Mouse (Mus musculus) forebrain, embryonic 10.5 days (tissue): ENCODE measurements around the gene Hp. TPM values are rescaled to one million over a fixed set of nuclear protein-coding genes. Genes with fewer than 3 reads are reported as not detected.

ENCODE experiments used
- DNase-seq: peaks from one replicate; pipeline ENCODE4 v3.0.0-alpha.2; 2017; ENCODE audit warnings: low spot score; ENCODE audit errors: extremely low spot score
- H3K27ac ChIP-seq: fragments of 300-500 bp; sonication (generic); 2 replicates; pipeline ENCODE4 v1.5.1; 2016; ENCODE audit warnings: mild to moderate bottlenecking
- H3K27me3 ChIP-seq: fragments of 300-500 bp; sonication (generic); 2 replicates; pipeline ENCODE4 v1.6.1; 2016; ENCODE audit warnings: mild to moderate bottlenecking; ENCODE audit not compliant: poor library complexity, severe bottlenecking
- H3K36me3 ChIP-seq: fragments of 300-500 bp; sonication (generic); replicated peaks from 2 replicates; pipeline ENCODE4 v1.6.1; 2016; ENCODE audit warnings: mild to moderate bottlenecking, moderate library complexity
- H3K4me1 ChIP-seq: fragments of 300-500 bp; sonication (generic); 2 replicates; pipeline ENCODE4 v1.6.1; 2016
- H3K4me3 ChIP-seq: fragments of 300-500 bp; sonication (generic); 2 replicates; pipeline ENCODE4 v1.5.1; 2016; ENCODE audit warnings: mild to moderate bottlenecking, moderate library complexity
- H3K9me3 ChIP-seq: fragments of 300-500 bp; sonication (generic); 2 replicates; pipeline ENCODE4 v1.6.1; 2016; ENCODE audit warnings: mild to moderate bottlenecking, moderate library complexity
- WGBS: fragments of 180-500 bp; shearing (Covaris S2); methylation state at CpG from one replicate; pipeline ENCODE4 v1.1.7; 2016; 5-methylcytosine and 5-hydroxymethylcytosine counted together
- polyA plus RNA-seq: library from polyadenylated mRNA; unstranded; fragments of >200 nt; fragmentation: Nextera tagmentation; extraction: Ambion mirVana; gene quantifications from 2 replicates; pipeline ENCODE4 v1.2.1, GENCODE M21; 2016

The Hp gene
- polyA plus RNA-seq, 1 experiment from 2014 or later: 0.93 TPM

DNA sequence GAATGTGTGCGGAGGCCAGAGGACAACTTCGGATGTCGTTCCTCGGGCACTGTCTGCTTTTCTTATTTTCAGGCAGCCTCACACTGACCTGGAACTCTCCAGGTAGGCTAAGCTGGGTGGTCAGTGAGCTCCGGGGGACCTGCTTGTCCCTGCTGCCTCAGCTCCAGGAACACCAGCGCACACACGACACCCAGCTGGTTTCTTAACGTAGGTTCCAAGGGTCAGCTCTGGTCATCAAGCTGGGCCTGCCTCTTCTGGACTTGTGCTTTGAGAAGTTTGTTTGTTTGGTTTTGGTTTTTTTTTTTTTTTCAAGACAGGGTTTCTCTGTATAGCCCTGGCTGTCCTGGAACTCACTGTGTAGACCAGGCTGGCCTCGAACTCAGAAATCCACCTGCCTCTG lies 11.9 kb upstream of the Hp start:
- DNase-seq: no peak
- H3K4me3 ChIP-seq: no peak overlapping the region
- H3K4me1 ChIP-seq: no peaks in the 10 kb centered on the region
- WGBS: 88% methylated on average over 9 of the region's 9 CpGs
- H3K27ac ChIP-seq: no peak overlapping the region
- no peaks in the 10 kb centered on the region for H3K9me3 ChIP-seq
- peaks cover 44% of the 10 kb centered on the region for H3K36me3 ChIP-seq
- no peaks in the 10 kb centered on the region for H3K27me3 ChIP-seq

DNA sequence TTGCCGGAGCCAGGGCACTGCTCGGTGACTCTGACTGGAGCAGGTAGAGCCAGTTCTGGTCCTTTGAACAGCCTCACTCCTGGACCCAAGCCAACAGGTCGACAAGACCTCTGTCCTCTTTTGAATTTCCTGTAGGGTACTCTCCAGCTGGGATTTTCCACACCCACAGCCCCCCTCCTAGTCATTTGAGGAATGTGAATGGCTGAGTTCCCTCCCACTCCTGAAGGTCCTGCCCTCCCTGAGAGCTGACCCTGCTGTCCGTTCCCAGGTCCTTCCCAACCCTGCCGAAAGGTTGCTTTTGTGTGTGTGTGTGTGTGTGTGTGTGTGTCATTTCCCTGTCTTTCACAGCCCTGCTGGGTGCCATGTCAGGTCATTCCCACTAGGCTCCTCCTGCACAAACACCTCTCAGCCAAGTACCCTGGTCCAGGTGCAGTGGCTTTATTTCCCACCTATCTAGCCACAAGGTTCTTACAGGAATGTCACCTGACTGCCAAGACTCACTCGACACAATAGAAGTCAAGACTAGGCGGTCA lies 8.1 kb upstream of the Hp start:
- Histone ChIP-seq H3K9me3 (peaks cover 4% of the 10 kb centered on the region; the same call in 1 of the 2 replicates), H3K27ac (no peak overlapping the region), H3K4me1 (no peaks in the 10 kb centered on the region), H3K27me3 (no peaks in the 10 kb centered on the region), H3K36me3 (peaks cover 6% of the 10 kb centered on the region), H3K4me3 (no peak overlapping the region)
- no peak for DNase-seq
- WGBS: 82% methylated on average over 7 of the region's 7 CpGs

DNA sequence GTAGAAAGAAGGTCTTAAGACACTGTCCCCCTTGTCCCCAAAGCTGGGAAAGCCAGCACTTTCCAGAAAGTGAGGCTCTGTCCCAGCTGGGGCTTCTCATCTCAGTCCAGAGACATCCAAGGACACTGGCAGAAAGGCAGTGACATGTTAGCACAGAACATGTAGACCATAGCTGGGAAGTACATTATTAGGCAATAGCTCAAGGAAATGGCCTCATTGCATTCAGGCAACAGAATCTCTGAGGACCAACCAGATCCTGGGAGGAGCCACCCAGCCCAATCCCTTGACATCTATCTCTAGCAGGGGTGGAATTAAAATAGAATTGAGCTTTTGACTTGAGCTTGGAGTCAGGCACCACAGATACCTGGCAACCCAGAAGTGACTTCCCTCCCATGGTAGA lies 6.7 kb upstream of the Hp start:
- no peak overlapping the region for H3K27ac ChIP-seq
- H3K4me1 ChIP-seq: no peaks in the 10 kb centered on the region
- H3K4me3 ChIP-seq: no peak overlapping the region
- DNase-seq: no peak
- H3K36me3 ChIP-seq: no peaks in the 10 kb centered on the region
- H3K9me3 ChIP-seq: peaks cover 4% of the 10 kb centered on the region; the same call in 1 of the 2 replicates
- H3K27me3 ChIP-seq: no peaks in the 10 kb centered on the region

DNA sequence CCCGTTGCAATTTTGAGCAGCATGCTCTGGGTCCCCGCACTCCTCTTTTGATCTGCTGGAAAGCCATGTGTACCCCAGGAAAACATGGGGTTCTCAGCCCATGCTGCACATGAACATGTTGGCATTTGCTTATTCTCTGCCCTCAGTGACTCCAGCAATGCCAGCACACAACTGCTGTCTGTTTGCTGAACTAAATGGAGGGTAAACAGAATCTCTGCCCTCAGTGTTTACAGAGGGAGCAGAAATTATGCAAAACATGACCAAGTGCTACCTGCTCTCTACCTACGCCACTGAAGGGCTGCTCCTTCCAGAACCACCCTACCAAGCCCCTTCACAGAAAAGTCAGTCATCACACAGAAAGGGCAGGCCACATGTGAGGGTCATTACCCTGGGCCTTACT lies 5.9 kb upstream of the Hp start:
- no peak overlapping the region for H3K4me3 ChIP-seq
- no peak overlapping the region for H3K27ac ChIP-seq
- no peaks in the 10 kb centered on the region for H3K36me3 ChIP-seq
- H3K4me1 ChIP-seq: no peaks in the 10 kb centered on the region
- H3K9me3 ChIP-seq: peaks cover 4% of the 10 kb centered on the region; the same call in 1 of the 2 replicates
- 87% methylated on average over 3 of the region's 3 CpGs for WGBS
- no peak for DNase-seq
- H3K27me3 ChIP-seq: no peaks in the 10 kb centered on the region

DNA sequence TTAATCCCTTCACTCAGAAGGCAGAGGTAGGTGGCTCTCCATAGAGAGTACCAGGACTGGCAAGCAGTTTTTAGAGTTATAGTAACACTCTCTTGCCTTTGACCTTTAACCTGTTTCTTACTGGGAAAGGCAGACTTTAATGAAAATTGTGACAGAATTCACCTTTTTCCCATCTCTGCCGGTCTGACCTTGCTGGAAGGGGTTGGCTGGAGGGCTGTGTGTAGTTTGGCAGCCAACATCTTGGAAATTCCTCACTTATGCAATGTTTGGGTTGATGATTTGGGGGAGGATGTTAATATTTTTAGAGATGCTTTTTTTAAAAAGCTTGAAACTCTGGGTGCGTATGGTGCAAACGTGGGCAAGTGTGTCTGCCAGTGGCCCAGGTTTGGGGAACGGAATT lies 5.3 kb upstream of the Hp start:
- 93% methylated on average over 4 of the region's 4 CpGs for WGBS
- Histone ChIP-seq H3K9me3 (peaks cover 4% of the 10 kb centered on the region; the same call in 1 of the 2 replicates), H3K4me1 (no peaks in the 10 kb centered on the region), H3K27me3 (no peaks in the 10 kb centered on the region), H3K27ac (no peak overlapping the region), H3K4me3 (no peak overlapping the region), H3K36me3 (no peaks in the 10 kb centered on the region)
- no peak for DNase-seq

DNA sequence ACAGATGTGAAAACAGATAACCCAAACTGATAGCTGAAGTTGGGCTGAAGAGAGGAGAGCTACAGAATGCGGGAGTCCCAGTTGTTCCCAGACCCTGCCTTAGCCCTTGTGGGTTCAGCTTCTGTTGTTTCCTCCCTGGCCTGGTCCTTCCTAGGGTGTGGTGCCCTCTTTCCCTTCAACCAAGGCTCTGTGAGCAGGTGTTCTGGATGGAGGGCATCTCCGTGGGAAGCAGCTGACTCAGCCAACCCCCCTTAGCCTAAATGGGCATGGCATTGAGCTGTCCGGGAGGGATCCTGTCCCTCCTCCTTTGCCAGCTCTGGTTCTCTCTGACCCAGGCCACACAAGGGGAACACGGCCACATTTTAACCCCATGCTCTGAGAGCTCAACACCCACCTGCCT lies 2.7 kb downstream of the Hp start:
- no peaks in the 10 kb centered on the region for H3K4me1 ChIP-seq
- no peak overlapping the region for H3K4me3 ChIP-seq
- H3K9me3 ChIP-seq: no peaks in the 10 kb centered on the region
- DNase-seq: no peak
- H3K27ac ChIP-seq: no peak overlapping the region
- 75% methylated on average over 4 of the region's 4 CpGs for WGBS
- peaks cover 9% of the 10 kb centered on the region; the same call in 1 of the 2 replicates for H3K36me3 ChIP-seq
- no peaks in the 10 kb centered on the region for H3K27me3 ChIP-seq

DNA sequence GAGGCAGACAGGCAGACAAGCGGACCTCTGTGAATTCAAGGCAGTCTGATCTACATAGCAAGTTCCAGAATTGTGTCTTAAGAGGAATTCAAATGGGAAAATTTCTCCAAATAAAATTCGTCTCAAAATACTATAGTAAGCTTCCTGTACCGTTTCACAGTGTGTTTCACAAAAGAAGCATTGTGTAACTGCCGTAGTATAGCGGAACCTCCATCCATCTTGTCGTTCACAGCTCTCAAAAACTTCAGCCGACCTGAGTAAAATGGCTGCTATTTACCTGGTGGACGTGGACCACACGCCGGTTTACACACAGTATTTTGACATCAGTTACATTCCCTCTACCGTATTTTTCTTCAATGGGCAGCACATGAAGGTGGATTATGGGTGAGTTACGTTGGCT lies 7.8 kb downstream of the Hp start:
- Histone ChIP-seq H3K27me3 (no peaks in the 10 kb centered on the region), H3K36me3 (peaks cover 27% of the 10 kb centered on the region), H3K9me3 (no peaks in the 10 kb centered on the region), H3K4me1 (peaks cover 9% of the 10 kb centered on the region), H3K27ac (no peak overlapping the region), H3K4me3 (no peak overlapping the region)
- no peak for DNase-seq
- WGBS: 92% methylated on average over 12 of the region's 12 CpGs

DNA sequence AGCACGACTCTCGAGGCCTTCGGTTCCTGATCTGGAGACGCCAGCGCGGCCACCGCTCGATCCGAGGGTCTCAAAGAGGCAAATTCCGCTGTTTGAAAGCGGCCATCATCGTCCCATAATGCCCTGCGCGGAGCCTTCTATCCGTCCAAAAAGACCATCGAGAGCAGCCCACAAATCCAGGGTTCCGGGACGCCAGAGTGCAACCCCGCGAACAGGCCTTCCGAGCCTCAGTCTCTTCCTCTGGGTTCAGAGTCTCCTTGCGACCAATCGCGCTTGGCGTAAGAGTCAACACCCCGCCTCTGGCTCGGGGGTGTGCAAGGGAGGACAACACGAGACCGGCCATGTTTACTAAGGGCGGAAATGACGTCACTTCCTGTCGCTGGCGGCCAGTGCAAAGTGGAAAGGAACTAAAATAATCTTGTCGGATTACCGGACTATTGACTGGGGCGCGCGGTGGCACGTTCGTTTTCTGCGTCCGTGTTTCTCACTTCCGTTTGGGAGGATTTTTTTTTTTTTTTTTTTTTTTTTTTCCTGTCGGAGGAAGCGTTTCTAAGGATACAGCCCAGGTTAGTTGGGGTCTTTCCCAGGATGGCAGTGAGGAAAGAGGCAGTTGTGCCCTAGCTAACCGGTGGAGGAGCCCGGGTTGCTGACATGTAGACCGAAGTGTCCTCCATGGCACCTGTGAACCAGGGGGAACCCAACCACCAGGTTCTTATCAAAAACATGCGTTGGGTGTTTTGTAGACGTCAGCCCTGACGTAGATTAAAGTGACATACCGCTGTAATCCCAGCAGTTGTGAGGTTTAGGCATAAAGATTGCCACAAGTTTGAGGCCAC lies 13.3 kb downstream of the Hp start, which contains the start of the genes Dhx38 and Txnl4b:
TSS of gene Dhx38 (minus strand) at position 364 of the 836 bp plus-strand sequence.
TSS of gene Txnl4b (plus strand) at position 395 of the 836 bp plus-strand sequence.
- WGBS: under 1% methylated on average over 52 of the region's 52 CpGs
- no peaks in the 10 kb centered on the region for H3K27me3 ChIP-seq
- peak; percentile 97 for DNase-seq

DNA sequence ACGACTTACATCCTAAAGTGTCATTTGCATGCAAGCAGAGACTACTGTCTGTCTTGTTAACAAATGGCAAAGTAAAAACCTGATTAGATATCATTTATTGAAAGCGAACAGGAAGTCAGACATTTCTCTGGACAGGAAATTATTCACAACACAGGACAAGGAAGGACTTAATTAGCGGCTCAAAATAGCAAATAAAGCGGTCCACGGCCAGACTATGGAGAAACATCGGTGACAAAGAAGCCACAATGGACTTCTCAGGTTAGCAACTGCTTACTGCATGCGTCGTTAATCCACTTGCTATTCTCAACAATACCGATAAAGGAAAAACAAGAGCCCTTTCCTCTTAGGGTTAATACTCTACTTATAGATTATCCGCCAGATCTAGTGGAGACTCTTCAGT lies 14.2 kb downstream of the Hp start:
- Histone ChIP-seq H3K36me3 (peaks cover 41% of the 10 kb centered on the region), H3K27me3 (no peaks in the 10 kb centered on the region), H3K4me3 (peak overlapping the region; percentile 93), H3K4me1 (peaks cover 25% of the 10 kb centered on the region), H3K27ac (peak overlapping the region; percentile 94), H3K9me3 (no peaks in the 10 kb centered on the region)
- WGBS: 6% methylated on average over 10 of the region's 10 CpGs
- DNase-seq: no peak

More for the DNA sequence above, 13.3 kb downstream of the Hp start, which contains the start of the genes Dhx38 and Txnl4b:
- Histone ChIP-seq H3K4me3 (peak within 1 kb of the TSS; percentile 93), H3K36me3 (peaks cover 39% of the 10 kb centered on the region), H3K4me1 (peaks cover 25% of the 10 kb centered on the region), H3K9me3 (no peaks in the 10 kb centered on the region), H3K27ac (peak within 1 kb of the TSS; percentile 94)

DNA sequence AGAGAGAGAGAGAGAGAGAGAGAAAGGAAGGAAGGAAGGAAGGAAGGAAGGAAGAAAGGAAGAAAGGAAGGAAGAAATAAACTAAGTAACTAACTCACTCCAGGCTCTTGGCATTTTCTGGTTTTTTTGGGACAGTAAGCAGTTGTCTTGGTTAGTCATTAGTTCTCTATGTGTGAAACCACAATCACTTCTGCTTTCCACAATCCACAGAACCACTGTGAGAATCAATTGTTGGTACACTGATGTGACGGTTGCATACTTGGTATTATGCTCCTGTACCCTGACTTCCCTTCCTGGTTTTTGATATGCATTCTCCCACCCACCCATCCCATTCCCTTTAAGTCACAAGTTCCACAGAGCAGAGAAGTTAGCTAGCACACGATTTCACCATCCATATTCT lies 15.1 kb downstream of the Hp start:
- WGBS: 81% methylated on average over 2 of the region's 2 CpGs
- H3K4me3 ChIP-seq: peak overlapping the region; percentile 93; the same call in 1 of the 2 replicates
- H3K36me3 ChIP-seq: peaks cover 42% of the 10 kb centered on the region
- no peak overlapping the region for H3K27ac ChIP-seq
- H3K4me1 ChIP-seq: peaks cover 25% of the 10 kb centered on the region
- H3K27me3 ChIP-seq: no peaks in the 10 kb centered on the region
- DNase-seq: no peak
- H3K9me3 ChIP-seq: no peaks in the 10 kb centered on the region

DNA sequence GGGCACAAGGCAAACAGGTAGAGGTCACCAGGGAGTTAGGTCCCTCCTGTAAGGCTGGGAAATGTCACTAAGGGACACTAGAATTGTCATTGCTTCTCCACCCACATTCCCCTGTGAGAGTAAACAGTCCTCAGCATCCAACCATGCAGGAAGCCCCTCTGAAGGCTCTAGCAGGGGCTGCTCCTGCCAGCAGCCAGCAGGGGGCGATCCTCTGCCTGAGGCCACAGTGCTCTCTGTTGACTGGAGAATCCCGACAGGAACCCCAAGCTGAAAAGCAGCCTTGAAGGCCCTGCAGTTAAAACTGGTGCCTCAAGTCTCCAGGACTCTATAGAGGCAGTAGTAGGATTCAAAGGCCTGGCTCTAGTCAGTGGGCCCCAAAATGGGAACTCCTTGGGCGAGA lies 27.3 kb downstream of the Hp start:
- peak; percentile 25 for DNase-seq
- peaks cover 100% of the 10 kb centered on the region for H3K36me3 ChIP-seq
- no peaks in the 10 kb centered on the region for H3K27me3 ChIP-seq
- H3K9me3 ChIP-seq: no peaks in the 10 kb centered on the region
- H3K4me3 ChIP-seq: no peak overlapping the region
- WGBS: 48% methylated on average over 3 of the region's 3 CpGs
- no peaks in the 10 kb centered on the region for H3K4me1 ChIP-seq
- no peak overlapping the region for H3K27ac ChIP-seq

DNA sequence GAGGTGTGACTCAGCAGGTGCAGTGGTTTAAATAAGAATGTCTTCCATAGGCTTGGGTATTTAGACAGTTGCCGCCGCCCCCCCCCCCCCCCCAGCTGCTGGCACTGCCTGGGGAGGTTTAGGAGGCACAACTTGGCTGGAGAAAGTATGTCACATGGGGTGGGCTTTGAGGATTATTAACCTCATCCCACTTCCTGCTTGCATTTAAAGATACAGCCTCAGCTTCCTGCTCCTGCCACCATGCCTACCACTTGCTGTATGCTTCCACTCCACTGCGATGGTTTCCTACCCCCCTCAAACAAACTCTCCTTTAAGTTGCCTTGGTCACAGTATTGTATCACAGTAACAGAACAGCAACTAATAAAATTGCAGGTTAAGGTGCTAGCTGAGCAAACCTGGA lies 34.9 kb downstream of the Hp start:
- Histone ChIP-seq H3K36me3 (peaks cover 37% of the 10 kb centered on the region), H3K9me3 (no peaks in the 10 kb centered on the region), H3K27ac (no peak overlapping the region), H3K4me3 (no peak overlapping the region), H3K4me1 (no peaks in the 10 kb centered on the region), H3K27me3 (no peaks in the 10 kb centered on the region)
- WGBS: 54% methylated on average over 3 of the region's 3 CpGs
- no peak for DNase-seq
